Mouse (Mus musculus): ENCODE measurements around the gene Synpr. TPM values are rescaled to one million over a fixed set of nuclear protein-coding genes. Genes with fewer than 3 reads are reported as not detected.

Gene Synpr
- total RNA-seq, 2 experiments from 2014 or later, result not detected

- intact Hi-C loops (cut with DNase I), result loop anchor here (10.0 kb wide), 1 partner anchor 775 kb away; no protein-coding TSS in a partner anchor
These were observed 64.7 kb downstream of the Synpr start for GRCm38 (mm10) chr14:13349170-13349865.

GRCm38 (mm10) chr14:13354154-13354553 is 69.6 kb downstream of the Synpr start:
- peak in 1 of 2 experiments; percentile 12 for DNase-seq
- intact Hi-C loops (cut with DNase I), result no loop called here

More at GRCm38 (mm10) chr14:13349170-13349865, 64.7 kb downstream of the Synpr start:
- peak in 1 of 2 experiments; percentile 3 for DNase-seq

- DNase-seq, result peak; percentile 39 to 57
- intact Hi-C loops (cut with DNase I), result loop anchor here (1.0 to 5.0 kb wide), 3 partner anchors 547 to 742 kb away; no protein-coding TSS in a partner anchor
These were observed 71.2 kb downstream of the Synpr start for GRCm38 (mm10) chr14:13355569-13356362.

GRCm38 (mm10) chr14:13357101-13357667 is 72.6 kb downstream of the Synpr start:
- DNase-seq, result peak in 1 of 2 experiments; percentile 7

GRCm38 (mm10) chr14:13358037-13358436 is 73.5 kb downstream of the Synpr start:
- intact Hi-C loops (cut with DNase I), result loop anchor here (5.0 kb wide), 2 partner anchors 544 to 739 kb away; no protein-coding TSS in a partner anchor
- DNase-seq, result no peak

More at GRCm38 (mm10) chr14:13357101-13357667, 72.6 kb downstream of the Synpr start:
- intact Hi-C loops (cut with DNase I), result loop anchor here (5.0 kb wide), 2 partner anchors 545 to 740 kb away; no protein-coding TSS in a partner anchor

- intact Hi-C loops (cut with DNase I), result no loop called here
- DNase-seq, result no peak
These were observed 76.6 kb downstream of the Synpr start for GRCm38 (mm10) chr14:13361184-13361583.

- intact Hi-C loops (cut with DNase I), result no loop called here
- no peak for DNase-seq
These were observed 77.1 kb downstream of the Synpr start for GRCm38 (mm10) chr14:13361642-13362041.

GRCm38 (mm10) chr14:13368309-13368708 is 83.7 kb downstream of the Synpr start:
- intact Hi-C loops (cut with DNase I), result no loop called here
- no peak for DNase-seq

- DNase-seq, result no peak
- intact Hi-C loops (cut with DNase I), result no loop called here
These were observed 104.5 kb downstream of the Synpr start for GRCm38 (mm10) chr14:13389081-13389480.

GRCm38 (mm10) chr14:13389954-13390353 is 105.4 kb downstream of the Synpr start:
- DNase-seq, result no peak
- intact Hi-C loops (cut with DNase I), result no loop called here

- intact Hi-C loops (cut with DNase I), result no loop called here
- no peak for DNase-seq
These were observed 114.8 kb downstream of the Synpr start for GRCm38 (mm10) chr14:13399226-13400020.

GRCm38 (mm10) chr14:13411636-13412035 is 127.1 kb downstream of the Synpr start:
- intact Hi-C loops (cut with DNase I), result no loop called here
- DNase-seq, result no peak

- DNase-seq, result no peak
- intact Hi-C loops (cut with DNase I), result no loop called here
These were observed 156.1 kb downstream of the Synpr start for GRCm38 (mm10) chr14:13440723-13441122.

- intact Hi-C loops (cut with DNase I), result no loop called here
These were observed 160.3 kb downstream of the Synpr start for GRCm38 (mm10) chr14:13444908-13445307.

GRCm38 (mm10) chr14:13453461-13454204 is 169.1 kb downstream of the Synpr start:
- intact Hi-C loops (cut with DNase I), result no loop called here

More at GRCm38 (mm10) chr14:13444908-13445307, 160.3 kb downstream of the Synpr start:
- DNase-seq, result no peak

GRCm38 (mm10) chr14:13454991-13455390 is 170.4 kb downstream of the Synpr start:
- intact Hi-C loops (cut with DNase I), result no loop called here

More at GRCm38 (mm10) chr14:13453461-13454204, 169.1 kb downstream of the Synpr start:
- DNase-seq, result no peak

GRCm38 (mm10) chr14:13459333-13459732 is 174.8 kb downstream of the Synpr start:
- intact Hi-C loops (cut with DNase I), result no loop called here
- DNase-seq, result no peak

More at GRCm38 (mm10) chr14:13454991-13455390, 170.4 kb downstream of the Synpr start:
- no peak for DNase-seq

- intact Hi-C loops (cut with DNase I), result no loop called here
- DNase-seq, result no peak
These were observed 184.6 kb downstream of the Synpr start for GRCm38 (mm10) chr14:13469211-13469610.

- intact Hi-C loops (cut with DNase I), result no loop called here
These were observed 193.2 kb downstream of the Synpr start for GRCm38 (mm10) chr14:13477821-13478220.

More at GRCm38 (mm10) chr14:13477821-13478220, 193.2 kb downstream of the Synpr start:
- no peak for DNase-seq
